Mouse (Mus musculus): ENCODE results near the gene Glp1r. TPM values are rescaled to one million over a fixed set of nuclear protein-coding genes. Genes with fewer than 3 reads are reported as not detected.

The Glp1r gene
- total RNA-seq, 2 experiments from 2014 or later = 1.5 to 1.6 TPM

Small RNA genes lying within 50 kb of the gene (microRNA-seq; reads per million reads assigned to microRNA genes)
- gene Gm24026 = 0 reads per million in 2 experiments

Other genes with a start within 250 kb of the Glp1r start
- under 1 TPM; 0.22 to 0.23 TPM for gene Umodl1, start 52.8 kb downstream of the Glp1r start, total RNA-seq (2021)
- gene Abcg1, start 155.9 kb downstream of the Glp1r start, total RNA-seq (2021) = 10 to 100 TPM; 28.1 to 30.5 TPM
- gene Tff3, start 227.8 kb downstream of the Glp1r start, total RNA-seq (2021) = not detected
- not detected for gene Tff2, start 242.5 kb downstream of the Glp1r start, total RNA-seq (2021)

All from layer of hippocampus, postnatal 10 days (tissue).